Mouse (Mus musculus) kidney, embryonic 16.5 days (tissue): ENCODE measurements around the gene Tpx2. TPM values are rescaled to one million over a fixed set of nuclear protein-coding genes. Genes with fewer than 3 reads are reported as not detected.
A peak's percentile ranks its signal among the peaks of the same experiment; 100 is the strongest.

ENCODE experiments used
- ATAC-seq: fragments of 200-750 bp; cut with Nextera tagmentation; 2 replicates; pipeline ENCODE4 v1.8.0; 2017; ENCODE audit warnings: moderate TSS enrichment; ENCODE audit not compliant: low FRiP score, low TSS enrichment
- H3K27ac ChIP-seq: fragments of 300-500 bp; sonication (generic); 2 replicates; pipeline ENCODE4 v1.5.1; 2014; ENCODE audit warnings: low read length
- H3K27me3 ChIP-seq: fragments of 300-500 bp; sonication (generic); 2 replicates; pipeline ENCODE4 v1.6.1; 2014; ENCODE audit warnings: low read length, control low read depth, mixed read lengths; ENCODE audit not compliant: insufficient read depth
- H3K36me3 ChIP-seq: fragments of 300-500 bp; sonication (generic); 2 replicates; pipeline ENCODE4 v1.6.1; 2014; ENCODE audit warnings: low read length, control low read depth, mixed read lengths; ENCODE audit not compliant: insufficient read depth
- H3K4me1 ChIP-seq: fragments of 300-500 bp; sonication (generic); 2 replicates; pipeline ENCODE4 v1.6.1; 2014; ENCODE audit warnings: low read length, control low read depth, mixed read lengths; ENCODE audit not compliant: insufficient read depth
- H3K4me2 ChIP-seq: fragments of 300-500 bp; sonication (generic); replicated peaks from 2 replicates; pipeline ENCODE4 v1.6.1; 2014; ENCODE audit warnings: low read depth, low read length
- H3K4me3 ChIP-seq: fragments of 300-500 bp; sonication (generic); 2 replicates; pipeline ENCODE4 v1.5.1; 2014; ENCODE audit warnings: mild to moderate bottlenecking, low read length
- H3K9ac ChIP-seq: fragments of 300-500 bp; sonication (generic); replicated peaks from 2 replicates; pipeline ENCODE4 v1.6.1; 2014; ENCODE audit warnings: low read length
- H3K9me3 ChIP-seq: fragments of 300-500 bp; sonication (generic); 2 replicates; pipeline ENCODE4 v1.6.1; 2016; ENCODE audit warnings: low read length, control low read depth
- WGBS: fragments of 180-500 bp; shearing (Covaris S2); extraction: QIAGEN DNeasy Blood & Tissue Kit; methylation state at CpG from one replicate; pipeline ENCODE4 v1.1.7; 2014; 5-methylcytosine and 5-hydroxymethylcytosine counted together
- polyA plus RNA-seq: library from polyadenylated mRNA; unstranded; fragments of >200 nt; fragmentation: Nextera tagmentation; extraction: Ambion mirVana; gene quantifications from 2 replicates; pipeline ENCODE4 v1.2.1, GENCODE M21; 2015

The Tpx2 gene
- polyA plus RNA-seq, 1 experiment from 2014 or later, result 83.9 TPM

DNA sequence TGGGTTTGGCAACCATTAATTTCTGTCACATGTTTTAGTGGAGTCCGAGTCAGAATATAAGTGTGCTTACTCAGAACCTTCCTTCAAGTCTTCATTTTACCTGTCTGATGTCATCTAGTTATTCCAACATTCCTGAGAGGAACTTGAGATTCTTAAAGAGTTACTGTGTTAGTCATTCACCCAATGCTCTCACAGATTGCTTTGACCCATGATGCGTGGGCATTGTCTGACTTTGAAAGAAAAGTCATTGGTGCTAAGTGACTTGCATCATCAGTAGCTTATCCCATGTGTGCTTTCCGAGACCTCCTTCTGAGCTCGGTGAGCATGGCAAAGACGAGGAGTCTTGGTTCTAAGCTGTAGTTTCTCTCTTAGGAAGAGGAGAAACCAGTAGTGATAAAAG, 41.0 kb downstream of the Tpx2 start:
- Histone ChIP-seq H3K4me3 (no peak overlapping the region), H3K4me1 (no peaks in the 10 kb centered on the region), H3K36me3 (peaks cover 72% of the 10 kb centered on the region), H3K27ac (no peak overlapping the region), H3K9ac (no peak overlapping the region), H3K4me2 (no peak overlapping the region), H3K27me3 (no peaks in the 10 kb centered on the region), H3K9me3 (no peaks in the 10 kb centered on the region)
- WGBS, result 86% methylated on average over 5 of the region's 5 CpGs
- ATAC-seq, result no peak

GRCm38 (mm10) chr2:152895834-152896233, 48.1 kb downstream of the Tpx2 start:
- Histone ChIP-seq H3K36me3 (peaks cover 49% of the 10 kb centered on the region), H3K27me3 (no peaks in the 10 kb centered on the region), H3K4me2 (no peak overlapping the region), H3K9ac (no peak overlapping the region), H3K4me3 (no peak overlapping the region), H3K9me3 (no peaks in the 10 kb centered on the region), H3K4me1 (no peaks in the 10 kb centered on the region), H3K27ac (no peak overlapping the region)
- 88% methylated on average over 9 of the region's 9 CpGs for WGBS
- ATAC-seq, result no peak

DNA sequence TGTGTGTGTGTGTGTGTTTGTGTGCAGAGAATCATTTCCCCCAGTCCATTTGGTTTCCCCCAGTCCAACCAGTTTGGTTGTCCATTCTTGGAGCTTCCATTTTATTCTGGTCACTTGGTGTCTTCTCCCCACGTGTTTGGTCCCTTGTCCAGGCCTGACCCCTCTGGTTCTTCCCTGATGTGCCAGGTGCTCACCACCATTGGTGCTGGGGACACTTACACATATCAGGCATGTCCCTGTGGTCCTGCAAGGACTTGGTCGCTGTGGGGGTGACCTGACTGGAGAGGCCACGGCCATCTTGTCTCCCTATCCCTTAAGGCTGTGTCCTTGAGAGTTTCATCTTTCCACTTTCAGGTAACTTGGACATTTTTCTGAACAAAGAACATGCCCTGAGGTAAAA, 49.2 kb downstream of the Tpx2 start:
- Histone ChIP-seq H3K27me3 (no peaks in the 10 kb centered on the region), H3K9me3 (no peaks in the 10 kb centered on the region), H3K4me2 (no peak overlapping the region), H3K4me1 (no peaks in the 10 kb centered on the region), H3K27ac (no peak overlapping the region), H3K36me3 (peaks cover 41% of the 10 kb centered on the region), H3K4me3 (no peak overlapping the region), H3K9ac (no peak overlapping the region)
- no peak for ATAC-seq
- WGBS, result 85% methylated on average over 3 of the region's 3 CpGs

- Histone ChIP-seq H3K27me3 (no peaks in the 10 kb centered on the region), H3K36me3 (peaks cover 20% of the 10 kb centered on the region), H3K4me3 (no peak overlapping the region), H3K9ac (no peak overlapping the region), H3K4me1 (peaks cover 16% of the 10 kb centered on the region), H3K27ac (no peak overlapping the region), H3K4me2 (no peak overlapping the region), H3K9me3 (no peaks in the 10 kb centered on the region)
- ATAC-seq, result no peak
- 45% methylated on average over 6 of the region's 6 CpGs for WGBS
Measured at GRCm38 (mm10) chr2:152899011-152899410, 51.2 kb downstream of the Tpx2 start.

DNA sequence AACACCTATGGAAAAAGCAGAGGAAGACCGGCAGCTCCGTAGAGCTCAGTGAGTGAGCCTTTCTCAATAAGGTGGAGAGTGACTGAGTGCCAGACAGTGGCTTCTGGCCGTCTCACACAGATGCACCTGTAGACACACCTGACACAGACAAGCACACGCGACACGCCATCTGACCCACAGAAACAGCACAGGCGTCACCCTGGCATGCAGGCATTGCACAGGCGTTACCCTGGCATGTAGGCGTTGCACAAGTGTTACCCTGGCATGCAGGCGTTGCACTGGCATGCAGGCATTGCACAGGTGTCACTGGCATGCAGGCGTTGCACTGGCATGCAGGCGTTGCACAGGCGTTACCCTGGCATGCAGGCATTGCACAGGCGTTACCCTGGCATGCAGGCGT, 53.5 kb downstream of the Tpx2 start:
- no peak overlapping the region for H3K27ac ChIP-seq
- H3K9ac ChIP-seq, result no peak overlapping the region
- 0 out of 2 replicates have a peak, but pooled peaks cover under 1% of the 10 kb centered on the region for H3K36me3 ChIP-seq
- ATAC-seq, result no peak
- no peak overlapping the region for H3K4me3 ChIP-seq
- H3K9me3 ChIP-seq, result no peaks in the 10 kb centered on the region
- H3K27me3 ChIP-seq, result no peaks in the 10 kb centered on the region
- H3K4me2 ChIP-seq, result no peak overlapping the region
- H3K4me1 ChIP-seq, result peaks cover 31% of the 10 kb centered on the region
- WGBS, result 93% methylated on average over 15 of the region's 15 CpGs

DNA sequence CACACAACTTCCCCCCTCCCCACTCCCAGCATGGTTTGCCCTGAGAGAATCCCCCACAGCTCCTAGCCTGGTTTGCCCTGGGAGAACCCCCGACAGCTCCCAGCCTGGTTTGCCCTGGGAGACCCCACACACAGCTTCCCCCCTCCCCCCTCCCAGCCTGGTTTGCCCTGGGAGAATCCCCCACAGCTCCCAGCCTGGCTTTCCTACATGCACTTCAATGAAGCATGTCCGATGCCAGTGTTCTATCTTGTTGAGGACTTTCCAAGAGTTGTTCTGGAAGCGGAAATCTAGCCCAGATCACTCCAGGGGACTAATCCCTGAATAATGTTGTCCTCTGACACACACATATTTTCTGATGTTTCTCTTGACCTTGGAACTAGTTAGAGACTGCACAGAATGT, 54.9 kb downstream of the Tpx2 start:
- no peaks in the 10 kb centered on the region for H3K9me3 ChIP-seq
- no peak overlapping the region for H3K27ac ChIP-seq
- H3K4me2 ChIP-seq, result no peak overlapping the region
- peaks cover 45% of the 10 kb centered on the region for H3K4me1 ChIP-seq
- ATAC-seq, result no peak
- H3K9ac ChIP-seq, result no peak overlapping the region
- WGBS, result 18% methylated on average over 3 of the region's 3 CpGs
- no peaks in the 10 kb centered on the region for H3K36me3 ChIP-seq
- no peaks in the 10 kb centered on the region for H3K27me3 ChIP-seq
- H3K4me3 ChIP-seq, result no peak overlapping the region

DNA sequence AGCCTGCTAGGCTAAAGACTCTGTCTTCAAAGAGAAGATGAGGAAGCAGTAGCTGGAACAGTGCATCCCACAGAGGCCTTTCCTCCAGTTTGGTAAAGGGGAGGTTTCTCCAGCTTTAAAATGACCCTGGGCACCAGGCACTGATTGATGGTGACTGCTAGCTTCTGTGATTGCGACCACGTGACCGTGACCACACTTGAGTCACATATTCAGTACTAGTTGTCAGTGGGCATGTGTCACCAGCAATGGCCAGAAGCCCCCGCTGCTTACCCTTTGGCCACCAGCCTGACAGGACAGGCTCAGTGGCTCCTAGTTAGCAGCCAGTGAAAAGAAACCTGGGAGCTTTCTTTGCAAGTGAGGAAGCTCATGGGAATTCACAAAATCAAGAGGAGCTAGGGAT, 55.8 kb downstream of the Tpx2 start:
- Histone ChIP-seq H3K9ac (no peak overlapping the region), H3K9me3 (no peaks in the 10 kb centered on the region), H3K4me3 (no peak overlapping the region), H3K4me2 (no peak overlapping the region), H3K4me1 (peaks cover 45% of the 10 kb centered on the region), H3K27ac (no peak overlapping the region), H3K36me3 (no peaks in the 10 kb centered on the region), H3K27me3 (no peaks in the 10 kb centered on the region)
- WGBS, result 39% methylated on average over 4 of the region's 4 CpGs
- no peak for ATAC-seq

GRCm38 (mm10) chr2:152904127-152904643, 56.4 kb downstream of the Tpx2 start:
- H3K27me3 ChIP-seq, result no peaks in the 10 kb centered on the region
- H3K27ac ChIP-seq, result no peak overlapping the region
- no peaks in the 10 kb centered on the region for H3K36me3 ChIP-seq
- H3K9me3 ChIP-seq, result no peaks in the 10 kb centered on the region
- 66% methylated on average over 5 of the region's 5 CpGs for WGBS
- H3K4me3 ChIP-seq, result no peak overlapping the region
- no peak overlapping the region for H3K9ac ChIP-seq
- peaks cover 45% of the 10 kb centered on the region for H3K4me1 ChIP-seq
- no peak overlapping the region for H3K4me2 ChIP-seq
- no peak for ATAC-seq

DNA sequence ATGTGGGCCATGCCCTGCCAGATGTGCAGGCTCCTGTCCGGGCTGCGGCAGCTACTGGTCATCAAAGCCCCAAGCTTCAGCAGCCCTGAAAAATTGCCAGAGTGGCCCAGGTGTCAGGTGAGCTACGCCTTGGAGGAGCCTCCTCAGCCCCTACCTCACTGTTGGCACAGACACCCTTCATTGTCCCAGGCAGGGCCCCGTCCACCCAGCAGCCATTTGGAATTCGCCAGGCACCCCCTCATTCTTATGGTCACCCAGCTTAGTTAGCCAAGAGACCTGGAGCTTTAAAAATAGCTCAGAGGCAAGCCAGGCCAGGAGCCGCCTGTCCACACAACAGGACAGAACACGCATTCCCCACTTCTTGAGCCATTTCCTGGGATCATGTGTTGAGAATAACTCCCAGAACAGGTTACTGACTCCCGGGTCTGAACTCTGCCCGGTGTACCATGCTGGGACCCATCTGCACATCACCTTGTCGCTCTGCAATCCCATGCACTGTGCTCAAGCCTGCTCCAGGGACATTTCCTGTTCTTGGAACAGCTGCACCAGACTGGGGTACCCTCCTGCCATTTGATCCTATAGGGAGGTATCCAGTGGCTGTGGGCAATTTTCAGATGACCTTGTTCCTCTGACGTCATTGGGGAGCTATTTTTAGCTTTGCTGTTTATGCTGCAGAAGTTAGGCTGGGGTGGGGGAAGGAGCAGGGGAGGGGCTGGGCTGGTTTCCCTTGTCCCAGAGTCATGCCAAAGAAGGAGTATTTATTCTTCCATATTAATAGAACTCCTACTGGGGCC, 57.5 kb downstream of the Tpx2 start:
- Histone ChIP-seq H3K27ac (0 out of 2 replicates have a peak overlapping the region, but pooled peaks have one; percentile 30), H3K36me3 (no peaks in the 10 kb centered on the region), H3K4me1 (peaks cover 45% of the 10 kb centered on the region), H3K4me2 (no peak overlapping the region), H3K9ac (no peak overlapping the region), H3K9me3 (no peaks in the 10 kb centered on the region), H3K27me3 (no peaks in the 10 kb centered on the region), H3K4me3 (no peak overlapping the region)
- ATAC-seq, result peak; percentile 55; the same call in 1 of the 2 replicates
- WGBS, result 42% methylated on average over 11 of the region's 11 CpGs

- no peak overlapping the region for H3K9ac ChIP-seq
- H3K27ac ChIP-seq, result no peak overlapping the region
- WGBS, result 52% methylated on average over 9 of the region's 9 CpGs
- no peaks in the 10 kb centered on the region for H3K36me3 ChIP-seq
- no peak for ATAC-seq
- H3K4me3 ChIP-seq, result no peak overlapping the region
- H3K4me2 ChIP-seq, result no peak overlapping the region
- peaks cover 45% of the 10 kb centered on the region for H3K4me1 ChIP-seq
- H3K27me3 ChIP-seq, result peaks cover under 1% of the 10 kb centered on the region; the same call in 1 of the 2 replicates
- H3K9me3 ChIP-seq, result no peaks in the 10 kb centered on the region
Measured at GRCm38 (mm10) chr2:152906274-152907037, 58.7 kb downstream of the Tpx2 start.
